Mouse (Mus musculus) heart, embryonic 13.5 days (tissue): ENCODE results near the gene Hdhd5. TPM values are rescaled to one million over a fixed set of nuclear protein-coding genes. Genes with fewer than 3 reads are reported as not detected.
A peak's percentile ranks its signal among the peaks of the same experiment; 100 is the strongest.

Experiments
- ATAC-seq: fragments of 200-750 bp; cut with Nextera tagmentation; 2 replicates; pipeline ENCODE4 v1.8.0; 2017; ENCODE audit warnings: moderate TSS enrichment; ENCODE audit not compliant: insufficient number of reproducible peaks, low FRiP score, low TSS enrichment; ENCODE audit errors: extremely low read depth
- H3K27ac ChIP-seq: fragments of 300-500 bp; sonication (generic); replicated peaks from 2 replicates; pipeline ENCODE4 v1.5.1; 2015; ENCODE audit warnings: moderate library complexity, mild to moderate bottlenecking, inconsistent platforms
- H3K27me3 ChIP-seq: fragments of 300-500 bp; sonication (generic); replicated peaks from 2 replicates; pipeline ENCODE4 v1.6.1; 2015; ENCODE audit warnings: mild to moderate bottlenecking, inconsistent platforms
- H3K36me3 ChIP-seq: fragments of 300-500 bp; sonication (generic); 2 replicates; pipeline ENCODE4 v1.6.1; 2015; ENCODE audit warnings: mild to moderate bottlenecking, inconsistent platforms
- H3K4me1 ChIP-seq: fragments of 300-500 bp; sonication (generic); 2 replicates; pipeline ENCODE4 v1.6.1; 2015; ENCODE audit warnings: inconsistent platforms
- H3K4me2 ChIP-seq: fragments of 300-500 bp; sonication (generic); 2 replicates; pipeline ENCODE4 v1.6.1; 2015; ENCODE audit warnings: inconsistent platforms, mild to moderate bottlenecking, moderate library complexity
- H3K4me3 ChIP-seq: fragments of 300-500 bp; sonication (generic); 2 replicates; pipeline ENCODE4 v1.5.1; 2015; ENCODE audit warnings: moderate library complexity, mild to moderate bottlenecking, inconsistent platforms
- H3K9ac ChIP-seq: fragments of 300-500 bp; sonication (generic); 2 replicates; pipeline ENCODE4 v1.6.1; 2015; ENCODE audit warnings: inconsistent platforms, mild to moderate bottlenecking, moderate library complexity
- H3K9me3 ChIP-seq: fragments of 300-500 bp; sonication (generic); 2 replicates; pipeline ENCODE4 v1.6.1; 2016; ENCODE audit warnings: inconsistent platforms
- WGBS: fragments of 180-500 bp; shearing (Covaris S2); methylation state at CpG from one replicate; pipeline ENCODE4 v1.1.7; 2015; ENCODE audit warnings: mixed read lengths; 5-methylcytosine and 5-hydroxymethylcytosine counted together
- polyA plus RNA-seq: library from polyadenylated mRNA; unstranded; fragments of >200 nt; fragmentation: Nextera tagmentation; extraction: Ambion mirVana; gene quantifications from 2 replicates; pipeline ENCODE4 v1.2.1, GENCODE M21; 2015

Hdhd5 gene
- polyA plus RNA-seq, 1 experiment from 2014 or later: 14.1 TPM

DNA sequence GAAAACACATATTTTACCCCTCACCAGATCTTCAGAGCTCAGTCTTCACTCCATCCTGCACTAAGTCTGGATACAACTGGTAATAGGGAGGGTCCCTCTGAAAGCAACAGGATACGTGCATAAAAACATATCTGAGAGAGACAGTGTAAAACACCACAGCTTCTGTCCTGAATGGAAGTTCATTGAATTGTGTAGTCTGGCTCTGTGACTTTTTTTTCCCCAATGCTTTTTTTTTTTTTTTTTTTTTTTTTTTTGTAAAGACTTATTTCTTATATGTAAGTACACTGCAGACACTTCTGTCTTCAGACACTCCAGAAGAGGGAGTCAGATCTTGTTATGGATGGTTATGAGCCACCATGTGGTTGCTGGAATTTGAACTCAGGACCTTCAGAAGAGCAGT, 1.5 kb upstream of the Hdhd5 start:
- Histone ChIP-seq H3K4me2 (peak overlapping the region; percentile 75), H3K36me3 (peaks cover 5% of the 10 kb centered on the region; the same call in 1 of the 2 replicates), H3K27ac (no peak overlapping the region), H3K9me3 (no peaks in the 10 kb centered on the region), H3K4me1 (peaks cover 22% of the 10 kb centered on the region), H3K4me3 (no peak overlapping the region), H3K27me3 (0 out of 2 replicates have a peak, but pooled peaks cover 5% of the 10 kb centered on the region), H3K9ac (no peak overlapping the region)
- no peak for ATAC-seq
- WGBS: 80% methylated on average over 1 of the region's 1 CpGs

DNA sequence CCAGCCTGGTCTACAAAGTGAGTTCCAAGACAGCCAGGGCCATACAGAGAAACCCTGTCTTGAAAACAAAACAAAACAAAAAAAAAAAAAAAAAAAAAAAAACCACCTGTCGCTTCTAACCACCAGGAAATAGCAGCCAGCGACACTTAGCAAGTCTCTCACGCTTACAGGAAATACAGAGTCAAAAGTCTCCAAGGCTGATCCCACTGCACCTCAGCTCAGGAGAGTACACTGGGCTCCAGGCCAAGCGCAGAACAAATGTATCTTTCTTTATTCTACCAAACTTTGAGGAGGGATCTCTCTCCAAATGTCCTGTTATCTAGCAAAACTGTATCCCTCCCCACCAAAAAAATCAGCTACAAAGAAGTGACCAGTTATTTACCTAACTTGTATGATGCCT, 2.0 kb downstream of the Hdhd5 start:
- Histone ChIP-seq H3K27me3 (no peaks in the 10 kb centered on the region), H3K9me3 (no peaks in the 10 kb centered on the region), H3K27ac (no peak overlapping the region), H3K4me2 (no peak overlapping the region), H3K36me3 (peaks cover 8% of the 10 kb centered on the region; the same call in 1 of the 2 replicates), H3K4me3 (no peak overlapping the region), H3K4me1 (peaks cover 22% of the 10 kb centered on the region), H3K9ac (no peak overlapping the region)
- no peak for ATAC-seq
- WGBS: 62% methylated on average over 4 of the region's 4 CpGs

DNA sequence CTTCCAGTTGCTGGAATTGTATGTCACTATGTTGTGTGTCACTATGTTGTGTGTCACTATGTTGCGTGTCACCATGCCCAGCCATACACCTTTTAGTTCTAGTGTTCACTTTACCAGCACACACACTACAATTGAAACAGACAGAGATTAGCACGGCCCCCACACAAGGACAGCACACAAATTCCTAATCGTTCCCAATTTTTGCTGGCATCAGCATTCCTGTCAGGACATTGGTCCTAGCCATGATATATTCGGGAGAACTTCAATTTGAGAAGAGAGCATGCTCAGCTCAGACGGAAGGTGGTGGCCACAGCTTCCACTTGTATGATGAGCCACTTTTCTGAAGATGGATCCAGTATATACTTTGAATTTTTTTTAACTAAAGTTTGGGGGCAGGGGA, 6.3 kb downstream of the Hdhd5 start:
- Histone ChIP-seq H3K4me1 (peaks cover 7% of the 10 kb centered on the region), H3K27ac (no peak overlapping the region), H3K4me3 (no peak overlapping the region), H3K9me3 (no peaks in the 10 kb centered on the region), H3K27me3 (no peaks in the 10 kb centered on the region), H3K4me2 (no peak overlapping the region), H3K9ac (no peak overlapping the region), H3K36me3 (peaks cover 44% of the 10 kb centered on the region)
- WGBS: 89% methylated on average over 5 of the region's 5 CpGs
- no peak for ATAC-seq

DNA sequence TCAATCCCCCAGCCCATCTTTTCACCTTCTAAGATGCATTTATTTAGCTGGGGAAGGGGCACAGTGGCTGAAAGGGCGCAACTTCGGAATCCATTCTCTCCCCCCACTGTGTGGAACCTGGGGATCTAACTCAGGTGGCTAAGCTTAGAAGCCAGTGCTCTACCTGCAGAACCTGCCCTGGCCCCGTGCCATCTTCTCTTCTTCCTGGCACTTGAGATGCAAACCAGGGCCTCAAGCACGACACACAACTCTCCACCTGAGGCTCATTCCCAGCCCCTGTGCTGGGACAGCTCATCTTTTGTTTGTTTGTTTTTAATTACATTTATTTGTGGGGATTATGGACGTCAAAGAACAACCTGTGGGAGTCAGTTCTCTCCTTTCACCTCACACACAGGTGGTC, 11.5 kb downstream of the Hdhd5 start:
- Histone ChIP-seq H3K9ac (no peak overlapping the region), H3K4me1 (peaks cover 10% of the 10 kb centered on the region; the same call in 1 of the 2 replicates), H3K27ac (no peak overlapping the region), H3K9me3 (no peaks in the 10 kb centered on the region), H3K4me3 (no peak overlapping the region), H3K4me2 (no peak overlapping the region), H3K27me3 (no peaks in the 10 kb centered on the region), H3K36me3 (peaks cover 57% of the 10 kb centered on the region)
- WGBS: 86% methylated on average over 5 of the region's 5 CpGs
- no peak for ATAC-seq

DNA sequence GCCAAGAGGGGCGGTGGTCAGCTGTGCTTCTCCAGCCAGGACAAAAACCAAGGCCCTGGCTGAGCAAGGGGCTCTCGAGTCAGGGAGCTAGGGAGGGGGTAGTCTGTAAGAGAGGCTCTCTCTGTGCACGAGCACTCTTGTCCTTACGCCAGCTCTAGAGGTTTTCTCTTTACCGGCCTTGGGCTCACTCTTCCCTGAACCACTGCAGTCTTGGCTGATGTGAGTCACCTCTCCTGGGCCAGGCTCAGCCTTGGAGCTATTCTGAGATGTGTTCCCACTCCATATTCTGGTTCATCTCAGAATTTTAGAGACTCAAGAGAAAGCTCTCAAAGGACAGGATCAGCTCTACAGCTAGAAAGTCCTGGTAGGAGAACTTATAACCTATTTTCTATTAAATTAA, 13.8 kb downstream of the Hdhd5 start:
- Histone ChIP-seq H3K4me3 (no peak overlapping the region), H3K27me3 (no peaks in the 10 kb centered on the region), H3K27ac (no peak overlapping the region), H3K9me3 (no peaks in the 10 kb centered on the region), H3K4me2 (no peak overlapping the region), H3K4me1 (peaks cover 10% of the 10 kb centered on the region; the same call in 1 of the 2 replicates), H3K9ac (no peak overlapping the region), H3K36me3 (peaks cover 66% of the 10 kb centered on the region)
- 81% methylated on average over 5 of the region's 5 CpGs for WGBS
- no peak for ATAC-seq

DNA sequence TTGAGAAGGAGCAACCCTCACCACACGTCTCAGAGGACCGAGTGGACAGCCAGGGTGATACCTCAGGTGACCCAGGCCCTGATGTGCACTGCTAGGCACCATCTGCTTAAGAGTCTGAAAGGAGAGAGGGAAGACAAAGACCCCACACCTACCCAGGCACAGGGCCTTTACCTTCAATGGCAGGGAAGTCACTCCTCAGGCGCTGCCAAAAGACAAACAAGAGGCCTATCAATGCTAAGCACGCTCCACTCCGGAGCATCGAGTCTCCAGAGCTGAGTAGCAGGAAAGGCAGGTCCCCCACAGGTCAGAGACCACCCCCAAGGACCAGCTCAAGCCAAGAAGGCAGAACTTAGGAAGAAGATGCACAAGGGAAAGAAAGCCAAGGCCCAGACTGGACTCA, 14.2 kb downstream of the Hdhd5 start:
- H3K4me3 ChIP-seq: no peak overlapping the region
- no peak overlapping the region for H3K27ac ChIP-seq
- H3K36me3 ChIP-seq: peaks cover 62% of the 10 kb centered on the region
- H3K4me1 ChIP-seq: peaks cover 10% of the 10 kb centered on the region; the same call in 1 of the 2 replicates
- no peak for ATAC-seq
- no peaks in the 10 kb centered on the region for H3K9me3 ChIP-seq
- H3K4me2 ChIP-seq: no peak overlapping the region
- no peak overlapping the region for H3K9ac ChIP-seq
- 62% methylated on average over 6 of the region's 6 CpGs for WGBS
- H3K27me3 ChIP-seq: no peaks in the 10 kb centered on the region

DNA sequence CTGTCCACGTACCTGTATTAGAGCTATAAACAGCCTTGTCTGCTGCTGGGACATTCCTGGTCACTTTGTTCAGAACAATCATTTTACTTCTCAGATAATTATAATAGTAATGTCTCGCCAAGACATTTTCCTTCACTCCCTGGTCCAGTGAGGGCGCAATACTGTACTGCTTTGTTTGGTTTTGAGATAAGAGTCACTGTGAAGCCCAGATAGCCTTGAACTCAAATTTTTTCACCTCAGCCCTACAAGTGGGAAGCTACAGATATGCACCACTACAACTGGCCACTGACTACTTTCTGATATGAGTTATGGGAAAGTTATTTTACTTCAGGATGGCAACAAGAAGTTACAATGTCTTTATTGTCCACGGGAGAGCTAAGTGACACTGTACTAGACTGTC, 14.7 kb downstream of the Hdhd5 start:
- no peak overlapping the region for H3K4me2 ChIP-seq
- no peaks in the 10 kb centered on the region for H3K9me3 ChIP-seq
- no peak for ATAC-seq
- no peak overlapping the region for H3K4me3 ChIP-seq
- 56% methylated on average over 4 of the region's 4 CpGs for WGBS
- no peak overlapping the region for H3K9ac ChIP-seq
- H3K27ac ChIP-seq: no peak overlapping the region; the same call in 1 of the 2 replicates
- H3K27me3 ChIP-seq: no peaks in the 10 kb centered on the region
- H3K36me3 ChIP-seq: peaks cover 62% of the 10 kb centered on the region
- peaks cover 10% of the 10 kb centered on the region; the same call in 1 of the 2 replicates for H3K4me1 ChIP-seq

DNA sequence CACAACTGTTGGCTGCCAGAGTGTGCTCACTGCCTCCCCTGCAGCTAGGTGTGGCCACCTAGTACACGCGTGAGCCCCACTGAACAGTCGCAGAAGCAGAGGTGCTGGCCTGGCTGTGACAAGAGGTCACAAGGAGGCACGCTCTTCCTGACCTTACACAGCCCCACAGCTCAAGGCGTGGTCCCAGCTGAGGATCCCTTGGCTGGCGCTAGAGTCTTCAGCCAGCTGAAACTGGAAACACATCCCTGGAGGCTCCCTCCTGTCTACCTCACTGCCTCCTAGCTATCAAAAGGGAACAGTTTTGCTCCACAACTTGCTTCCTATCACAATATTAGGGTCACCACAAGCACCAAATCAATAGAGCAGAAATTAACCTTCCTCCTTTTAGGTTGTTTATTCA, 19.9 kb downstream of the Hdhd5 start:
- WGBS: 82% methylated on average over 6 of the region's 6 CpGs
- no peak for ATAC-seq

DNA sequence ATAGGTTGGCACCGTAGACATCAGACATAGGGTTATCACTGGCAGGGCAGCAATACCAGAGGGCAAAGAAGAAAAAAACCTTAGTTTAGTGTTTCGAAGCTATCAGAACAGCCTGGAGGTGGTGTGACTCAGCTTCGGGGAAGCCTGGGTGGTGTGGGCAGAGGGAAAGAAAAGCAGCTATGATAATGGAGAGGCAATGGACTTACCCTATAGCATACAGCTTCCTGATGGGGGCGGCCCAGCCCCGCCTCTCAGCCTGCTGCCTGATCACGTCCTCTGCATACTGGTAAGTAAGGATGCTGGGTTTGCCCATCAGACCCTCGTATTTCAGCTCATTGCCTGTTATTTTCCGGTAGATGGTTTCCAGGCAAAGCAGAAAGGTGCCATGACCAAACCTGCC, 20.7 kb downstream of the Hdhd5 start:
- Histone ChIP-seq H3K9ac (no peak overlapping the region), H3K4me2 (no peak overlapping the region), H3K4me3 (no peak overlapping the region), H3K9me3 (no peaks in the 10 kb centered on the region), H3K4me1 (no peaks in the 10 kb centered on the region), H3K27ac (no peak overlapping the region), H3K27me3 (no peaks in the 10 kb centered on the region), H3K36me3 (peaks cover 58% of the 10 kb centered on the region)
- ATAC-seq: no peak
- 79% methylated on average over 8 of the region's 8 CpGs for WGBS

More for the DNA sequence above, 19.9 kb downstream of the Hdhd5 start:
- H3K27me3 ChIP-seq: no peaks in the 10 kb centered on the region
- H3K9ac ChIP-seq: no peak overlapping the region
- H3K4me2 ChIP-seq: no peak overlapping the region
- H3K36me3 ChIP-seq: peaks cover 58% of the 10 kb centered on the region
- no peak overlapping the region for H3K27ac ChIP-seq
- H3K4me3 ChIP-seq: no peak overlapping the region
- no peaks in the 10 kb centered on the region; the same call in 1 of the 2 replicates for H3K4me1 ChIP-seq
- H3K9me3 ChIP-seq: no peaks in the 10 kb centered on the region

DNA sequence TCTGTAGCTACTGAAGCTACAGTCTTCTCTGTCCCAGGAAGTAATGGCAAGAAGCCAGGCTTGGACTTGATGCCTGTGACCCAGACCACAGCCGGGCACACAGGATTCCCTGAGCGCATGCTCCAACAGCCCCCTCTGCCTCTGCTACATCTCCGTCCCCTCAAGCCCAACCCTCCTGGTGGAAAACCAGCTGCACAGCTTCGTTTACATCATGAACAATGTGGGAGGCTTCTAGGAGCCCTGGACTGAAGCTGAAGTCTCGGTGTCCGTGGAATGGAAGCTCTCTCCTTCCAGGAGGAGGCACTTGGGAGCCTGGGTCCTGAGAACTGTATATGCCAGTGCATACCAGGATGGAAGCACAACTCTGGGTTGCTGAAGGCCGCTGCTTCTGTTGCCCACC, 21.1 kb downstream of the Hdhd5 start:
- Histone ChIP-seq H3K27ac (no peak overlapping the region), H3K9me3 (no peaks in the 10 kb centered on the region), H3K9ac (no peak overlapping the region), H3K27me3 (no peaks in the 10 kb centered on the region), H3K4me3 (no peak overlapping the region), H3K4me2 (no peak overlapping the region), H3K4me1 (no peaks in the 10 kb centered on the region), H3K36me3 (peaks cover 58% of the 10 kb centered on the region)
- 83% methylated on average over 7 of the region's 7 CpGs for WGBS
- no peak for ATAC-seq

DNA sequence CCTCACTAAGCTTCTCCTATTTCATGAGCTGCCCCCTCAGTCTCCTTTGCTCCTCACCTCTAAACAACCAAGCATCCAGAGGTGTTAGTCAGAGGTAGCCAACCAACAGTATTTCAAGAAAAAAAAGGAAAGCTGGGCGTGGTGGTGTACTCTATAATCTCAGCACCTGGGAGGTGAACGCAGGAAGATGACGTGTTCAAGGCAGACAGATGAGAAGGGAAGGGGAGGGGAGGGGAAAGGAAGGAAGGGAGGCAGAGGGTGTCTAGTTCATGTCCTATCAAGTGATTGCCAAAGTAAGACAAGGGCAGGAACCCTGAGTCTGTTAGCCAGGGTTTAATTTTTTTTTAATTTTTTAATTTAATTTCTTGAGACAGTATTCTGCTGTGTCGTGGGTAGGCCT, 22.5 kb downstream of the Hdhd5 start:
- 82% methylated on average over 4 of the region's 4 CpGs for WGBS
- no peaks in the 10 kb centered on the region for H3K27me3 ChIP-seq
- H3K27ac ChIP-seq: no peak overlapping the region
- no peak overlapping the region for H3K9ac ChIP-seq
- no peak overlapping the region for H3K4me2 ChIP-seq
- peaks cover 5% of the 10 kb centered on the region; the same call in 1 of the 2 replicates for H3K4me1 ChIP-seq
- H3K36me3 ChIP-seq: peaks cover 47% of the 10 kb centered on the region
- no peaks in the 10 kb centered on the region for H3K9me3 ChIP-seq
- H3K4me3 ChIP-seq: no peak overlapping the region
- no peak for ATAC-seq

DNA sequence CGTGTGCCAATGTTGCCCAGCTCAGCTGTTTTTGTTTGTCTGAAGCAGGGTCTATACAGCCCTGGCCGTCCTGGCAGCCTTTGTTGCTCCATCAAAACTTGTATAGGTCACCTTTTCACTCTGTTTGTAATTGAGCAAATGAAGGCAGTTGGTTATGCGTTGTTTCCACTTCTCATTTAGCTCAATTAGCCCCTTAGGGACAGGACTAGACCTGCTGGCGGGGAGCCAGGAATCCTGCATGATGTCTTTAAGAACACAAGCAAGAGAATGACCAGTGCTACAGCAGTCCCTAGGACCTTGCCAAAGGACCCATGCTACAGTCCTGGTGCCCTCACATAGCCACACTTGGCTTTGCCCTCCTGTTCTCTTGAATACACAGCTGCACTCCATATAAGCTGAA, 25.6 kb downstream of the Hdhd5 start:
- ATAC-seq: no peak
- no peak overlapping the region for H3K4me3 ChIP-seq
- H3K9me3 ChIP-seq: peaks cover 2% of the 10 kb centered on the region
- H3K27me3 ChIP-seq: no peaks in the 10 kb centered on the region
- WGBS: 74% methylated on average over 4 of the region's 4 CpGs
- peaks cover 5% of the 10 kb centered on the region; the same call in 1 of the 2 replicates for H3K4me1 ChIP-seq
- no peak overlapping the region for H3K27ac ChIP-seq
- H3K4me2 ChIP-seq: no peak overlapping the region
- peaks cover 22% of the 10 kb centered on the region for H3K36me3 ChIP-seq
- no peak overlapping the region for H3K9ac ChIP-seq
